Mouse (Mus musculus) midbrain, embryonic 11.5 days (tissue): ENCODE measurements around the gene Slc8a2. TPM values are rescaled to one million over a fixed set of nuclear protein-coding genes. Genes with fewer than 3 reads are reported as not detected.

Experiments used
- ATAC-seq: fragments of 200-750 bp; cut with Nextera tagmentation; 2 replicates; pipeline ENCODE4 v1.8.0; 2017; ENCODE audit warnings: moderate TSS enrichment, moderate library complexity; ENCODE audit not compliant: low FRiP score
- DNase-seq: peaks from one replicate; pipeline ENCODE4 v3.0.0; 2015; ENCODE audit warnings: low spot score; ENCODE audit errors: missing footprints
- H3K27ac ChIP-seq: fragments of 300-500 bp; sonication (generic); 2 replicates; pipeline ENCODE4 v1.5.1; 2014; ENCODE audit warnings: low read depth, low read length
- H3K27me3 ChIP-seq: fragments of 300-500 bp; sonication (generic); 2 replicates; pipeline ENCODE4 v1.6.1; 2014; ENCODE audit warnings: mild to moderate bottlenecking, low read length, moderate library complexity, mixed read lengths; ENCODE audit not compliant: control insufficient read depth, insufficient read depth
- H3K36me3 ChIP-seq: fragments of 300-500 bp; sonication (generic); 2 replicates; pipeline ENCODE4 v1.6.1; 2014; ENCODE audit warnings: mild to moderate bottlenecking, low read length, moderate library complexity, mixed read lengths; ENCODE audit not compliant: control insufficient read depth, insufficient read depth
- H3K4me1 ChIP-seq: fragments of 300-500 bp; sonication (generic); 2 replicates; pipeline ENCODE4 v1.6.1; 2014; ENCODE audit warnings: low read length; ENCODE audit not compliant: control insufficient read depth, insufficient read depth
- H3K4me2 ChIP-seq: fragments of 300-500 bp; sonication (generic); 2 replicates; pipeline ENCODE4 v1.6.1; 2014; ENCODE audit warnings: mild to moderate bottlenecking, moderate library complexity
- H3K4me3 ChIP-seq: fragments of 300-500 bp; sonication (generic); 2 replicates; pipeline ENCODE4 v1.5.1; 2014; ENCODE audit warnings: low read depth, low read length
- H3K9ac ChIP-seq: fragments of 300-500 bp; sonication (generic); 2 replicates; pipeline ENCODE4 v1.6.1; 2014; ENCODE audit warnings: low read length
- H3K9me3 ChIP-seq: fragments of 300-500 bp; sonication (generic); 2 replicates; pipeline ENCODE4 v1.6.1; 2016; ENCODE audit warnings: low read length; ENCODE audit not compliant: control insufficient read depth
- WGBS: fragments of 180-500 bp; shearing (Covaris S2); extraction: QIAGEN DNeasy Blood & Tissue Kit; methylation state at CpG from one replicate; pipeline ENCODE4 v1.1.7; 2014; 5-methylcytosine and 5-hydroxymethylcytosine counted together
- polyA plus RNA-seq: library from polyadenylated mRNA; unstranded; fragments of >200 nt; fragmentation: Nextera tagmentation; extraction: Ambion mirVana; gene quantifications from 2 replicates; pipeline ENCODE4 v1.2.1, GENCODE M21; 2014

Slc8a2 gene
- polyA plus RNA-seq, 1 experiment from 2014 or later = 0.27 TPM

- no peaks in the 10 kb centered on the region; the same call in 1 of the 2 replicates for H3K9me3 ChIP-seq
- 82% methylated on average over 1 of the region's 1 CpGs for WGBS
- peak overlapping the region; percentile 57 for H3K27ac ChIP-seq
- DNase-seq (no peak), ATAC-seq (no peak)
- H3K4me2 ChIP-seq = no peak overlapping the region
- peaks cover 15% of the 10 kb centered on the region for H3K4me1 ChIP-seq
- no peaks in the 10 kb centered on the region for H3K27me3 ChIP-seq
- H3K36me3 ChIP-seq = no peaks in the 10 kb centered on the region
- no peak overlapping the region for H3K4me3 ChIP-seq
- no peak overlapping the region for H3K9ac ChIP-seq
Measured at GRCm38 (mm10) chr7:16172586-16173140, 43.0 kb downstream of the Slc8a2 start.

GRCm38 (mm10) chr7:16173146-16173545 is 43.5 kb downstream of the Slc8a2 start:
- H3K36me3 ChIP-seq = no peaks in the 10 kb centered on the region
- WGBS = 62% methylated on average over 5 of the region's 5 CpGs
- no peaks in the 10 kb centered on the region for H3K27me3 ChIP-seq
- ATAC-seq (no peak), DNase-seq (no peak)
- no peak overlapping the region for H3K9ac ChIP-seq
- H3K4me1 ChIP-seq = peaks cover 15% of the 10 kb centered on the region
- no peak overlapping the region for H3K4me3 ChIP-seq
- H3K27ac ChIP-seq = no peak overlapping the region
- no peaks in the 10 kb centered on the region; the same call in 1 of the 2 replicates for H3K9me3 ChIP-seq
- no peak overlapping the region for H3K4me2 ChIP-seq

GRCm38 (mm10) chr7:16174597-16175541 is 45.2 kb downstream of the Slc8a2 start, which contains the start of gene Meis3:
Meis3 (plus strand) TSS chr7:16175090.
- under 1% methylated on average over 42 of the region's 42 CpGs for WGBS
- H3K4me2 ChIP-seq = peak within 1 kb of the TSS; percentile 53
- no peaks in the 10 kb centered on the region for H3K27me3 ChIP-seq
- peaks cover 15% of the 10 kb centered on the region for H3K4me1 ChIP-seq
- H3K9me3 ChIP-seq = no peaks in the 10 kb centered on the region; the same call in 1 of the 2 replicates
- peaks cover 8% of the 10 kb centered on the region for H3K36me3 ChIP-seq
- DNase-seq (peak; percentile 97), ATAC-seq (peak; percentile 92)
- peak within 1 kb of the TSS; percentile 86 for H3K9ac ChIP-seq
- peak within 1 kb of the TSS; percentile 38 for H3K27ac ChIP-seq
- peak within 1 kb of the TSS; percentile 73 for H3K4me3 ChIP-seq

GRCm38 (mm10) chr7:16175542-16175931 is 45.9 kb downstream of the Slc8a2 start:
- Histone ChIP-seq H3K36me3 (peaks cover 8% of the 10 kb centered on the region), H3K4me2 (peak overlapping the region; percentile 53), H3K9me3 (no peaks in the 10 kb centered on the region; the same call in 1 of the 2 replicates), H3K27ac (peak overlapping the region; percentile 38; the same call in 1 of the 2 replicates), H3K9ac (peak overlapping the region; percentile 86), H3K4me3 (peak overlapping the region; percentile 73), H3K4me1 (peaks cover 15% of the 10 kb centered on the region), H3K27me3 (no peaks in the 10 kb centered on the region)
- 0% methylated on average over 10 of the region's 10 CpGs for WGBS
- ATAC-seq (peak; percentile 45), DNase-seq (no peak)

GRCm38 (mm10) chr7:16178114-16178513 is 48.5 kb downstream of the Slc8a2 start:
- DNase-seq (peak; percentile 12), ATAC-seq (no peak)
- Histone ChIP-seq H3K9me3 (no peaks in the 10 kb centered on the region), H3K4me1 (peaks cover 10% of the 10 kb centered on the region), H3K27ac (no peak overlapping the region), H3K4me2 (no peak overlapping the region), H3K9ac (no peak overlapping the region), H3K27me3 (no peaks in the 10 kb centered on the region), H3K36me3 (peaks cover 8% of the 10 kb centered on the region), H3K4me3 (no peak overlapping the region)
- 81% methylated on average over 4 of the region's 4 CpGs for WGBS

- H3K9me3 ChIP-seq = no peaks in the 10 kb centered on the region
- ATAC-seq = no peak
- H3K36me3 ChIP-seq = peaks cover 14% of the 10 kb centered on the region
- no peaks in the 10 kb centered on the region for H3K4me1 ChIP-seq
- H3K4me3 ChIP-seq = no peak overlapping the region
- peak; percentile 87 for DNase-seq
- no peak overlapping the region for H3K9ac ChIP-seq
- no peak overlapping the region for H3K4me2 ChIP-seq
- no peak overlapping the region for H3K27ac ChIP-seq
- H3K27me3 ChIP-seq = no peaks in the 10 kb centered on the region
- WGBS = 29% methylated on average over 8 of the region's 8 CpGs
Measured at GRCm38 (mm10) chr7:16183663-16184062, 54.0 kb downstream of the Slc8a2 start.

- DNase-seq (no peak), ATAC-seq (no peak)
- Histone ChIP-seq H3K27ac (no peak overlapping the region), H3K4me3 (no peak overlapping the region), H3K9ac (no peak overlapping the region), H3K36me3 (peaks cover 6% of the 10 kb centered on the region), H3K27me3 (no peaks in the 10 kb centered on the region), H3K4me2 (no peak overlapping the region), H3K4me1 (no peaks in the 10 kb centered on the region), H3K9me3 (no peaks in the 10 kb centered on the region)
- 82% methylated on average over 8 of the region's 8 CpGs for WGBS
Measured at GRCm38 (mm10) chr7:16187494-16187893, 57.9 kb downstream of the Slc8a2 start.

GRCm38 (mm10) chr7:16192315-16192714 is 62.7 kb downstream of the Slc8a2 start:
- Histone ChIP-seq H3K27ac (no peak overlapping the region), H3K4me2 (no peak overlapping the region), H3K4me3 (no peak overlapping the region), H3K9me3 (no peaks in the 10 kb centered on the region), H3K27me3 (no peaks in the 10 kb centered on the region), H3K9ac (no peak overlapping the region), H3K4me1 (no peaks in the 10 kb centered on the region), H3K36me3 (peaks cover 4% of the 10 kb centered on the region; the same call in 1 of the 2 replicates)
- DNase-seq (peak; percentile 98), ATAC-seq (peak; percentile 56)
- WGBS = 20% methylated on average over 5 of the region's 5 CpGs

- Histone ChIP-seq H3K4me2 (no peak overlapping the region), H3K4me3 (no peak overlapping the region), H3K9me3 (no peaks in the 10 kb centered on the region), H3K4me1 (no peaks in the 10 kb centered on the region), H3K27me3 (no peaks in the 10 kb centered on the region), H3K27ac (no peak overlapping the region), H3K36me3 (peaks cover 7% of the 10 kb centered on the region; the same call in 1 of the 2 replicates), H3K9ac (no peak overlapping the region)
- DNase-seq (no peak), ATAC-seq (no peak)
- WGBS = 63% methylated on average over 3 of the region's 3 CpGs
Measured at GRCm38 (mm10) chr7:16193702-16194101, 64.1 kb downstream of the Slc8a2 start.
